Mouse (Mus musculus) liver, adult 2 months (tissue): ENCODE measurements at regions not wholly inside any gene's neighbourhood (a gene's known extent, or its start where the extent isn't known, plus 50 kb on each side); places are given as distances from the start of the nearest gene placed in this dataset.

Experiments
- CTCF ChIP-seq: fragments of 200-500 bp; IDR thresholded peaks from 2 replicates; pipeline ENCODE4 v1.5.1; 2011; ENCODE audit warnings: low read depth, low read length, control low read depth
- POLR2A ChIP-seq: fragments of 200-500 bp; IDR thresholded peaks from 2 replicates; pipeline ENCODE4 v1.6.1; 2011; ENCODE audit warnings: low read length, control low read depth; ENCODE audit not compliant: insufficient read depth; ENCODE audit errors: extremely low read depth

GRCm38 (mm10) chr13:119252006-119252405, 176.4 kb upstream of the Paip1 start:
- TF ChIP-seq POLR2A, result no peak
- no peak for TF ChIP-seq CTCF
